Mouse (Mus musculus) cortical plate, adult 2 months (tissue): Measurements from ENCODE around the gene Kremen1.

ENCODE experiments used
- CTCF ChIP-seq: fragments of 200-500 bp; IDR thresholded peaks from 2 replicates; pipeline ENCODE4 v1.5.1; 2011; ENCODE audit warnings: mild to moderate bottlenecking, control low read depth, low read length; ENCODE audit not compliant: insufficient read depth; ENCODE audit errors: extremely low read depth
- POLR2A ChIP-seq: fragments of 200-500 bp; IDR thresholded peaks from 2 replicates; pipeline ENCODE4 v1.6.1; 2011; ENCODE audit warnings: mild to moderate bottlenecking, low read length, control low read depth; ENCODE audit not compliant: insufficient read depth; ENCODE audit errors: extremely low read depth

DNA sequence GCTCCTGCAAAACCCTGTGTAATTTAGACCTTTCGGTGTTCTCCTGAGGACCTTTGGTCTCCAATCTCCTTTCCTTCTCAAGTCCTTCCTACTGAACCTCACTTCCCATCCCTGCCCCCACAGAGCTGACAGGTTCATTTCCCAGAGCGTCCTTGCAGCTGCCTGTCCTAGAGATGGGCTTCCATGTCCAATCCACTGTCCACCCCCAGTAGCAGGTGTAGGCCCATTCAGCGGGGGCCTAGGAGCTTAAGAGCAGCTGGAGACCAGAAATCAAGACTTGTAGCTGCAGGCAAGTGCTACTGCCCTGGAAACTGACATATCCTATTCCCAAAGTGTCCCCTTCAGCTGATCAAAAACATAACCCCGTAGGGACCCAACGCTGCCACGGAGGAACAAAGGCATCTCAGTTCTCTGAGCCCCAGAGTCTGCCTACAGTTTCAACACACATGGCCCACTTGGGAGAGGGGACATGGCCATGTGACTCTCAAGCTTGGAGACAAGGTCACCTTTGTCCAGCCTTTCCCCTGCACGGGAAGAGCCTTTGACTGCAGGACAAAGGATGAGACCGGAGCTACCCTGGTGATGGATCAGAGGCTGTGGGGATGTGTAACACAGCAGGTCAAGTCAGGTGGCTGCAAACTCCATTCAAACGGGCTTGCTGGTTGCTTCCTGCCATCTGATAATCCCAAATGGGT is 72.0 kb downstream of the Kremen1 start:
- TF ChIP-seq CTCF: no peak
- TF ChIP-seq POLR2A: no peak
